Mouse (Mus musculus): ENCODE measurements around the gene Ssxb8.
"Not testable (repeated sequence)": the region's sequence is repeated elsewhere in the genome, so short reads cannot be mapped to it uniquely, and the experiment has no call there.

Gene Ssxb8

GRCm38 (mm10) chrX:8690744-8691143, at the start of gene Ssxb8:
TSS of gene Ssxb8 (minus strand) at chrX:8690844.
- not testable (repeated sequence) for DNase-seq

GRCm38 (mm10) chrX:8732907-8733306, 42.3 kb upstream of the Ssxb8 start:
- peak; percentile 41 for DNase-seq

GRCm38 (mm10) chrX:8663085-8663484, 27.6 kb downstream of the Ssxb8 start:
- DNase-seq, result no peak

Measured in lung, postnatal 36 days (tissue).